Mouse (Mus musculus) brain, embryonic 14.5 days (tissue): ENCODE results near the gene Lpin2. TPM values are rescaled to one million over a fixed set of nuclear protein-coding genes. Genes with fewer than 3 reads are reported as not detected.

Experiments used
- DNase-seq: peaks from one replicate; pipeline ENCODE4 v3.0.0-alpha.2; 2011; ENCODE audit warnings: low read depth
- CTCF ChIP-seq: fragments of 200-500 bp; IDR thresholded peaks from 2 replicates; pipeline ENCODE4 v1.5.1; 2012; ENCODE audit warnings: inconsistent platforms, mild to moderate bottlenecking, moderate library complexity, borderline replicate concordance; ENCODE audit not compliant: insufficient read depth, insufficient read length; ENCODE audit errors: extremely low read depth
- POLR2A ChIP-seq: fragments of 200-500 bp; IDR thresholded peaks from 2 replicates; pipeline ENCODE4 v1.6.1; 2012; ENCODE audit warnings: mild to moderate bottlenecking, inconsistent platforms, borderline replicate concordance; ENCODE audit not compliant: poor library complexity, insufficient read depth, insufficient read length, severe bottlenecking; ENCODE audit errors: extremely low read depth
- polyA plus RNA-seq: library from polyadenylated mRNA; depleted of rRNA; stranded (reverse); fragments of >200 nt; gene quantifications from 2 replicates; pipeline ENCODE4 v1.2.3, GENCODE M21; 2012; rRNA removed

Lpin2 gene
- polyA plus RNA-seq: 20.4 and 34.5 TPM in 2 replicates

DNA sequence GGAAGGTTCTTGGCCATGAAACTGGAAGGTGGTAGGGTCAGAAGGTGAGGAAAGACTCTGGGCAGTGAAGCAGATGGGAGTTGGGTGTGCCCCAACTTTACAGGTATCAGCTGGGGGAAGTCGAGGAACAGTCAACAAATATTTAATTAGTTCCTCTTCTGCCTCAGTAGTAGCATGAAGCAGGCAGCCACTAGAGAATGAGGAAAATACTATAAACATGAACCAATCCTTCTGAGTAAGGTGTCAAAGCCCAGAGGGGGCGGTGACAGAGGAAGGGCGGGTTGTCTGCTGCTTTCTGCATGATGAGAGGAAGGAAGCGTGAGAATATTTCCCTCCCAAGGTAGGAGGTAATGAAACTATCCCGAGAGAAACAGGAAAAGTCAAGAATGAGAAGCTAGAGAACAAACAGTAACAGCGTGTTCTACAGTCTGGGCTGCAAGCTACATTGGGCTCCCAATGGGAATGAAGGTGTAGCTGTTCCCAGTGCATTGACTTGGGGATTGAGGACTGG, at the start of gene Lpin2:
Lpin2 (plus strand) TSS at position 350 of the 511 bp plus-strand sequence.
- no peak for TF ChIP-seq CTCF
- no peak for DNase-seq

DNA sequence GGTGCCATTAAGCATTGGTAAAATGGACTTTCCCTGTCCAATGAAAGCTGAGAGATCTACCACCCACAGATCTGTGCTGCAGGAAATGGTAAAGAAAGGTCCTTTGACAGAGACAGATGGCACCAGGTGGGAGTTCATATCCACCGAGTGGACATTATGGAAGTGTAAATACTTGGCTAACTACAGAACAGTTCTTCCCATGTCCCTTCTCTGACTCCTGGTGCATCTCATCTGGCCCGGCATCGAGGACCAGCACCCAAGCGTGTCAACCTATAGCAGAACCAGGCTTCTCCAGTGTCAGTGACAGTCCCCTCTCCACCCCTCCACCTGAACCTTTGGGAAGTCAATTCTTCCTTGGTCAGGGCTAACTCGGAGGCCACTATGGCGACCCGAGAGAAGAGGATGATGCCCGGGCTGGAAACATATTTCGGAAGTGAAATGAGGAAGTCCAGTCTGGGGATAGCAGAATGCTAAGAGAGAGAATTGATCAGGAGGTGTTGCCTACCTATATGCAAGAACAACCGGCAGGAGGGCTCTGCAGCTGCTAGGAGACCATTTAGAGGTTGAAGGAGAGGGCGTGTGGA, 49.4 kb upstream of the Lpin2 start:
- no peak for TF ChIP-seq POLR2A
- no peak for TF ChIP-seq CTCF
- DNase-seq: no peak

DNA sequence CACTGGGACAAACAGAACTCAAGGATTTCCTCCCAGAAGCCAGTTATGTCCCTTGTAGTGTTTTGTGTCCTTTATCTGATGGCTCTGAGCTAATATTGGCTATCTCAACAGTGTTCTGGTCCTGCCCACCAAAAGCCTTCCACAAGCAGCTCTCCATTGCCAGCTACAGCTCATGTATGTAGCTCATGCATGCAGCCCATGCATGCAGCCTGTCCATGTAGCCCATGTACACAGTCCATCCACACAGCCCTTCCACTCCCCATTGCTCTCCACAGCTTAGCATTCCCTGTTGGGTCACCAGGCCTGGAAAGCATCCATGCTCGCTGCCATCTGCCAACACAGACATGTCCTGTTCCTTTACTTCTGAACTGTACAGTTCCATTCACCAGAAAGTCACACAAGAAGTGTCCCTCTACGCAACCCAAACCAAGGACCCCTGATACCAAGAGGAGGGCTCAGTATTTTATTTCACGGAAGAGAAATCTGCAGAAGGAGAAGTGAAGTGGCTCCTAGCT, 47.9 kb upstream of the Lpin2 start:
- DNase-seq: no peak
- no peak for TF ChIP-seq POLR2A
- TF ChIP-seq CTCF: no peak

DNA sequence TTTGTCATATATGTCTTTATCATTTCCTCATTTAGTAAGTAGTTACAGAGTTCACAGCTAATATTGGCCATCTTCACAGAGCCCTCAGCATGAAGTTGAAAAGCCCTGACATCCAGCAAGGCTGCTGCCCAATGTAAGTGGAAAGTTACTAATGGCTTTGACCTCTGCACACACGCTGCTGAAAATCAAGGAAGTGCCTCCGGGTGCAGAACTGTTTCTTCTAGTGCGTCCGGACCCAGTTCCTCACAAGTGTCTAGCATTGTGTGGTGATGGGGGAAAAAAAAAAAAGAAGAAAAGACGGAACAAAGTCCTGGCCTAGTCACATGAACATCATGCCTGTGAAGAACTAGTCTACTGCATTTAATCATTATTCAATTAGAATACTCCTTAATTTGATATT, 47.3 kb upstream of the Lpin2 start:
- TF ChIP-seq CTCF: no peak
- TF ChIP-seq POLR2A: no peak
- DNase-seq: no peak

DNA sequence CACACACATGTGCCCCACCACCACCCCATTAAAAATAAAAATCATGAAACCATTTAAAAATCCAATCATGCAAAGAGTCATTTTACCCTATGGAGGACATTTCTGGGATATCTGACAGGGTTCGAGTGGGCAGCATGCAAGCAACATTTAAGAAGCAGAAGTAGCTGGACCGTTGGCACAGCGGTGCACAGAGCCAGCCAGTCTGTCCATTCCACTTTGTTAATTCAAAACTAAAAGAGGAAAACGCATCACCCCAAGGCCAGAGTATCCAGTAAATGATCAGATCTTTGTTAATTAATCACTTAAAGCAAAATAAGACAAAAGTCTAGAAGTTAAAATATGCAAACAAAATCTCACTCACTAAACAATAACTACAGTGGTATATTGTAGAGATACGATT, 46.5 kb upstream of the Lpin2 start:
- no peak for TF ChIP-seq CTCF
- TF ChIP-seq POLR2A: no peak
- no peak for DNase-seq

DNA sequence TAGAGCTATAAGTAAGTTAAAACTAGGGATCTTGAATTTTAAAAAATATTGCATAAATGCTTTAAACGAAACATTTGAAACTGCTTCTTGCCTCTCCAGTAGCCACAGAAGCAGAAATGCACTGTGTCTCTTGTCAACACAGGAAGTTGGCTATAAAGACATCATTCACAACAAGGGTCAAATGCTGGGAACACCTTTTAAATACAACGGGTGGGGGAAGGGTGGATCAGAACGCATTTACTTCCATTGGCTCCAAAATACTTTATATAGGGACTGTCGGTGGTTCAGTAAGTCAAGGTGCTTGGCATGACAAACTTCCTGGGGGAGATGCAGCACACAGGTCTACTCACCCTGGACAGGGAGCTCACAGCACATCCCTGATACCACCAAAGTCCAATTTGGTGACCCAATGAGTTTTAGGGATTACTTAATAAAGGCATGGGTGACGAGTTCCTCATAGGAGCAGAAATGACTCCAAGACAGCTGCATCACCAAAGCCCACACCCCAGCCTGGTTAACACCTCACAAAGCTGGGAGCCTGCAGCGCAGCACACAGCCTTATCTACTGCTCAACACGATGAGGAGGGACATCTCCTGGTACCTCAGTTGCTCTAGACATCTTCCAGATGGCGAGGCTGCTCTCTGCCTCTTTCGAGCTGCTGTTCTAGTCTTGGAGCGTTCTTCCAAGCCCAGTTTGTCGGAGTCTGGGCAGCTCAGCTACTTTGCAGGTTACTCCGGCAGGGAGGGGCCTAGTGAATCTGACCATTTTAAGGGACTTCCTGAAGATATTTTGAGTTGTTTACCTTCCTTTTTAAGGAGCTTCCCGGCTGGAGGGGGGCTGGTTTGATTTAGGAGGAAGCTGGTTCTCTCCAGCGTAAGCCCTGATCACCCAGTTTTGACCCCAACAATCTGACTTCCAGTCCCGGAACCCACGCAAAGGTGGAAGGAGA, 45.7 kb upstream of the Lpin2 start:
- no peak for DNase-seq
- TF ChIP-seq CTCF (no peak), POLR2A (no peak)

DNA sequence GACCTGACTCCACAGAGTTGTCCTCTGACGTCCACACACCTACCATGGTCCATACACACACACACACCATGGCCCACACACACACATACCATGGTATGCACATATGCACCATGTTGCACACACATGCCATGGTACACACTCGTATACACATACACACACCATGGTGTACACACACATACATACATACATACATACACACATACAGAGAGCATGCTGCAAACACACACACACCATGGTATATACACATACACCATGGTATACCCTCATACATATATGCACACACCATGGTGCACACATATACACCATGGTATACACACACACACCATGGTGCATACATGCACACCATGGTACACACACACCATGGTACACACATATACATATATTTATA, 45.0 kb upstream of the Lpin2 start:
- no peak for TF ChIP-seq POLR2A
- no peak for TF ChIP-seq CTCF
- DNase-seq: no peak

DNA sequence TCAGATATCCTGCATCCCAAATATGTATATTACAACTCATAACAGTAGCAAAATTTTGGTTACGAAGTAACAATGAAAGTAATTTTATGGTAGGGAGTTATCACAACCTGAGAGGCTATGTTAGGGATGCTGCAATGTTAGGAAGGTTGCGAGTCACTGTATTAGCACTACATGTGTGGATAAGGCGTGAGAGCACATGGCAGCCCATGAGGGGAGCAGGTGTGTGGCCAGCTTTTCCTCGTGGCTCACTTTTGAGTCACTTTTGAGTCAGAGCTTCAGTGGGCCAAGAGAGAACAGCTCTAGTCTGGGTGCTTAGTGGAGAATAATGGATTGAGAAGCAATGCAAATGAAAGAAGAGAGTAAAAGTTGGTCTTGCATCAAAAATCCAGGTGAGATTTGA, 40.3 kb upstream of the Lpin2 start:
- TF ChIP-seq POLR2A (no peak), CTCF (no peak)
- no peak for DNase-seq

DNA sequence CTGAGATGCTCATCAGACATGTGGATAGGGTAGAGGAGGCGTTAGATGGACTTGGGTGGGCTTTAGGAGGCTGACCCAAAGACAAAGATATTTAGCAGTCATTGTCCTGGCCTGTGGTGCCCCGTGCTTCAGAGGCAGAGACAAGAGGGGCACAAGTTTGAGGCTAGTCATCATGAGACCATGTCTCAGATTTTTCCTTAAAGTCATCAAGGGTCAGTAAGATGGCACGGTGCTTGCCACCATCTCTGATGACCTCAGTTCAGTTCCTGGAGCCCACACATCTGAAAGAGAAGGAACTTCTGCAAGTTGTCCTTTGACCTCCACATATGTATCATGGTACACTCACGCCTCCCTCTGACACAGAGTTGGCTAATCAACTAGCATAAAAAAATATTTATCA, 39.2 kb upstream of the Lpin2 start:
- TF ChIP-seq POLR2A: no peak
- no peak for TF ChIP-seq CTCF
- DNase-seq: no peak

DNA sequence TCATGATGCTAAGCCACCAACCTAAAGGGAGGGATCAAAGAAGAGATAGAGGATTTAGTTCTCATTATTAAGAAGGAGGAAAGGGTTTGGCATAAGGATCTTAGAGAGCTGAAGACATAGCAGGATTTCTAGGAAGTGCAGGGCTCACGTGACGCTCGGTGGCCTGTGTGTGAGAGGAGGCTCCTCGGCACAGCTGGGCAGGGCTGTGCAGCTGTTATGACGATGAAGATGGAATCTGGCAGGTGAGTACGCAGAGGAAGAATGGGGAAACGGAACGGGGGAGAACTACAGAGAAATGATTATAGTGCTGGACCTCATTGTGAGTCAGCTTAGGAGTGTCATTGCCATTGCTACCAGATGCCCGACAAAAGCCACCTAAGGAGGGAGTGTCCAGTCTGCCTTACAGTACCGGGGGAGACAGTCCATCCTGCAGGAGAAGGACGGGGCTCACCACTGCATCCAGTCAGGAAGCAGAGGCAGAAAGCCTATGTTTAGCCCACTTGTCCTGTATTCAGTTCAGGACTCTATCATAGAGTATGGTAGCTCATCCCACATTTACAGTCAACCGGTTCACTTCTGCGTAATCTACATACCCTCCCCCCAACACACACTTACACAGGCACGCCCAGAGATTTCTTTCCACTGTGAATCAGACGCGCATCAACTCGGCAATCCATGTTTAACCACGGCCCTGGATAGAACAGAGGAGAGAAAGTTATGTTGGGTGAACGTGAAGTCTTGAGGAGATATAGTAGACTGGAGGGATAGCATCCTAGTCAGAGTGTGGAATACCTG, 37.8 kb upstream of the Lpin2 start:
- no peak for DNase-seq
- TF ChIP-seq POLR2A (no peak), CTCF (no peak)

DNA sequence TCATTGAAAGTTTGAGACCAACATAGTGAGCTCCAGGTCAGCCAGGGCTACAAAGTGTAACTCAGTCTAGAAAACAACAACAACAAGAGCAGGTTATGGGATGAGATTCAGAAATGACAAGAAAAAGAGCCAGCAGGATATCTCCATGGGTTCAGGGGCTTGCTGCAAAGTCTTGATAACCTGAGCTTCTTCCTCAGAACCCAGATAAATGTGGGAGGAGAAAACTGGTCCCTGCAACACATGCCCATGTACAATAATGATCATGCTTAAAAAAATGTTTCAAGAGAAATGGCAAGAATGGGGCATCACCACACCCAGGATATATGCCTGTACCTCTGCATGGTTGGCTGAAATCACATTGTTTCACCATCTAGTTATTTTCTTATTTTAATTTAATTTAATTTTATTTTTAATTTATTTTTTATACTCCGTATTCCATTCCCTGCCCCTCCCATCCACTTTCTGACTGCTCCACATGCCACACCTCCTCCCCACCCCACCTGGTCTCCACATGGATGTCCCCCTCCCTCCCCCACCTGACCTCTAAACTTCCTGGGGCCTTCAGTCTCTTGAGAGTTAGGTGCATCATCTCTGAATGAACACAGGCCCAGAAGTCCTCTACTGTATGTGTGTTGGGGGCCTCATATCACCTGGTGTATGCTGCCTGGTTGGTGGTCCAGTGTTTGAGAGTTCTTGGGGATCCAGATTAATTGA, 37.0 kb upstream of the Lpin2 start:
- DNase-seq: no peak
- TF ChIP-seq POLR2A (no peak), CTCF (no peak)

DNA sequence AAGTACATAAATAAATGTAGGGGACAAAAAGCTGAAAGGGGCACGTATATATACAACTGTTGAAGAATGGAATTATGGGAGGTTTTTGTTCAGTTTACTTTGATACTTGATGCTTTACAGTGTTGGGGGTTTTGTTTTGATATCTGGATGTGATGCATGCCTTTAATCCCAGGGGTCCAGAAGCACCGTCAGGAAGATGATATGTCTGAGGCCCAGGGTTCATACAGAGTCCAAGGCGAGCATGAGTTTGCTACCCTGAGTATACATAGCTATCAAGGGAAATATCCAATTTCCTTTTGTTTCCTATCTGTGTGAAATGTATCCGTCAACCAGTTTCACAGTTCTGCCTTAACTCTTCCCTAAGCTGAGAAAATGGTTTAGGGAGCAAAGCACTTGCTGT, 29.0 kb upstream of the Lpin2 start:
- no peak for DNase-seq
- TF ChIP-seq CTCF (no peak), POLR2A (no peak)
